Mouse (Mus musculus): ENCODE results near the gene Nacc2.

GRCm38 (mm10) chr2:26144331-26144730, 21.3 kb upstream of the Nacc2 start:
- TF ChIP-seq CTCF (IDR thresholded peaks at IDR 0.05; ENCODE audit: borderline replicate concordance, insufficient read depth, low read depth, low read length) (no peak), POLR2A (IDR thresholded peaks at IDR 0.05; ENCODE audit: borderline replicate concordance, insufficient read depth, low read length) (no peak)
